Mouse (Mus musculus) gastrocnemius, postnatal 36 days (tissue): Measurements from ENCODE around the gene Kcnk4. TPM values are rescaled to one million over a fixed set of nuclear protein-coding genes. Genes with fewer than 3 reads are reported as not detected.

Experiments used
- DNase-seq, 2 experiments: peaks; one replicate each; pipeline ENCODE4 v3.0.0; 2022
- intact Hi-C: fragments of 180-260 bp; cut with DNase I; formaldehyde crosslinking; loops from one replicate; pipeline ENCODE4 v1.15.1; 2025
- total RNA-seq, 2 experiments: library from RNA; stranded (reverse); gene quantifications; 2 replicates each; pipeline ENCODE4 v1.2.3; 2021

Gene Kcnk4
- total RNA-seq, 2 experiments from 2014 or later: not detected

DNA sequence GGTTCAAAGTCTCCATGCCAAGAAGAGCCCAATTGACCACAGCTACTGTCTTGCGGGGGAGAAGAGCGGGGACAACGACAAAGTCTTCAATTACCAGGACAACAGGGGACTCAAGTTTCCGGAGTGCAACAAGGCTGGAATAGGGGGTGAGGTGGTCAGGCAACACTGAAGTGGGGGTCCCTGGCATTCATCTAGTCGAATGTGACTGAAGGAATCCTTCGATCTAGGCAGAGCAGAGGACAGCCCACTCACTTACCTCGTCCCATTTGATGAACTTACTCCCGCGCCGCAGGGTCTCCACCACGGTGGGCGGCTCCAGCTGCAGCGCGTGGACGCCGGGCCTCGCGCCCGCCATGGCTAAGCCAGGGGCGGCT lies 35.0 kb upstream of the Kcnk4 start:
- DNase-seq: no peak
- intact Hi-C loops: loop anchor here (2.0 kb wide), 1 partner anchor 44 kb away; the partner anchor contains the start of gene Catsperz

DNA sequence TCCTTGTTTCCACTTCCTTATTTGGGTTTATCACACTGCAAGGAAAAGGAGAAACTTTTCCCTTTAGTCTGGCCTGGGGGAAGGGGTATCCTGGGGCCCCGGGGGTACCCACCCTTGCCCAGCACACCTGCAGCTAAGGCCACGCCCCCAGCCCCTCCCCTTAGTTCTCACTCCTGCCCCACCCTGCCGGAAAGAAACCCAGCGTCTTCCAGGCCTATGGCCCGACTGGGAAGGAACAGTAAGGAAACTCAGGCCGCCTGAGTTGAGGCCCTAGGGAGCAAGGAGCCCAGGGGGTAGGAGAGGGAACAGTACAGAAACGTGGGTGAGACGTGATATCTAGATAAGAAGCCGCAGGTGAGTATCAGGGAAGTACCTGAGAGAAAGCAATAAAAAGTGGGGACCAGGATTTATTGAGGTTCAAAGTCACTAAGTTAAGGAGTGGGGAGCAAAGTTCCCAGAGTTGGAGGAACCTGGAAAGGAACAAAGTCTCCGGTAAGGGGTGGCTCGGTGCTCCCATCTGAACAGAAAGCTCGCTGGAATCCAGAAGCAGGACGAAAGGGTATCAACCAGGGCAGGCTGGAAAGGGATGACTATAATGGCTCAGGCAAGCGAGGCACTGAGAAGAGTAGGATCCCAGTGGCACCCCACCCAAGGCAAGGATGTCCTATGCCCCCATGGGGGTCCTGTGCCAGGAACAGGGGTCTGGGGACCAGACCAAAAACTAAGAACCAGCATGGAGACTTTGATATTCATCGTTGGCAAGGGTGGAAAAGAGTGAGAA lies 34.4 kb upstream of the Kcnk4 start:
- no peak for DNase-seq
- intact Hi-C loops: loop anchor here (2.0 kb wide), 1 partner anchor 44 kb away; the partner anchor contains the start of gene Catsperz

DNA sequence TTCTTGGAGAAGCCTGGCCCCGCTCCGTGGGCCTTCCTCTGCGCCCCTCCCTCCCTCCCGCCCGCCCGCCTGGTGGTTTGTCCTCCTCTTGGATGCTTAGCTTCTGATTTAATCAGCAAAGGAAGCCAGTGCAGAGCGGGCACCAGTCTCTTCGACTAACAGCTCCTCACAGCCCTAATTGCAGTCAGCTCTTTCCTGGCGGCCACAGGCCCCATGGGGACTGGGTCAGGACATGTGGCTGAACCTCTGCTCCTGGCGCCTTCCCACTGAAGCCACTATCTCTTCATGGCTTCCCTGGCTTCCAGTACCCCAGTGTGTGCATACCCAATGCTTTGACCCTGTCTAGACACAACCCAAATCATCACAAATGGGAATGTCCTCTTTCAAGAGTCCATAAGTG lies 22.1 kb upstream of the Kcnk4 start:
- no peak for DNase-seq
- intact Hi-C loops: no loop called here

DNA sequence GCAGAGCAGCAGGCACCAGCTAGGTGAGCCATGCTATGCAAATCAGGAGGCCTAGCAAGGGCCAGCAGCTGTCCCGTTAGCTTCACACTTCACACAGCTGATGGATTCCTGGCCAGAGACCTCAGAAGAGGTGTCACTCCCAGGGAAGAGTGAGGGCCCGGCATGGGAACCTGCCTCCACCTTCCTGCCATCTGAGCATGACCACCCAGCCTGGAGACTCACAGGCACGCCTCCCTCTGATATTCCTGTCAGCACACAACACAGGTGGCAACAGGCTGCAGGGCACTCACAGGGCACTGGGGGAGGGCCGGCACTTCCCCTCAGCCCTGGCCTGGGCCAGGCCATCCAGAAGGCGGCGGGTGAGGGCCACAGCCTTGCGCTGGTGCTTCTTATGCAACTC lies 21.1 kb upstream of the Kcnk4 start:
- DNase-seq: no peak
- intact Hi-C loops: loop anchor here (2.0 kb wide), 1 partner anchor 15 kb away; the partner anchor contains the start of gene Bad

DNA sequence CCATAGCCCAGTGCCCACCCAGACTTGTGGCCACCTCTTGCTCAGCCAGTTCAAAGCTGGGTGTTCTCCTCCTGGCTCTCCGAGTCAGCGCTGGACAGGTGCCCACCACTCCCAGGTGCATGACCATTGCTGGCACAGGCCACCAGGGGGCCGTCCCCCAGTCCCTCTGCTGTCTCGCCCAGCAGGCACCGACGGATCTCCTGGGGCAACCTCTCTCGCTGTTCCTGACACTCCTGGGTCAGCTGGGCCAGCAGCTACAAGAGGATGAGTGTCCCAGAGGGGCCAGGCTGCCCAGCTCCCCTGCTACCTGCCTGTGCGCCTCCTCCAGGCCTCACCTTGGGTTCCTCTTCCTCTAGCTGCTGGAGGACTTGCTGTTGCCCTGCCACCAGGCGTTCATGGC lies 19.7 kb upstream of the Kcnk4 start:
- DNase-seq: no peak
- intact Hi-C loops: loop anchor here (2.0 kb wide), 1 partner anchor 13 kb away; the partner anchor contains the start of gene Bad

DNA sequence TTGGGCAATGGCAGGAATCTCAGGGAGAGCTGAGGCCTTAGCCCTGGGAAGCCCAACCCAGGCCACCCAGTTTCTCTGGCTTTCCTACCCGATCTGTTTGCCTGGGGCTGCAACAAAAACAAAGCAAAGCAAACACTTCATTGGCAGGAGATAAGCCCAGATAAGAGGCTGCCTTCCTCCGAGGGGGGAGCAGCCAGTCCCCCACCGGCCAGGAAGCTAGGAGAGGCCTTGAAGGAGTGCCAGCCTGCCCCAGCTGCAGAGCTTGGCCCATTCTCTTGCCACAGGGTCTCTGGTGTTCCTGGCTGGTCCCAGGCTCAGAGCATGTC lies 18.4 kb upstream of the Kcnk4 start:
- DNase-seq: no peak
- intact Hi-C loops: no loop called here

DNA sequence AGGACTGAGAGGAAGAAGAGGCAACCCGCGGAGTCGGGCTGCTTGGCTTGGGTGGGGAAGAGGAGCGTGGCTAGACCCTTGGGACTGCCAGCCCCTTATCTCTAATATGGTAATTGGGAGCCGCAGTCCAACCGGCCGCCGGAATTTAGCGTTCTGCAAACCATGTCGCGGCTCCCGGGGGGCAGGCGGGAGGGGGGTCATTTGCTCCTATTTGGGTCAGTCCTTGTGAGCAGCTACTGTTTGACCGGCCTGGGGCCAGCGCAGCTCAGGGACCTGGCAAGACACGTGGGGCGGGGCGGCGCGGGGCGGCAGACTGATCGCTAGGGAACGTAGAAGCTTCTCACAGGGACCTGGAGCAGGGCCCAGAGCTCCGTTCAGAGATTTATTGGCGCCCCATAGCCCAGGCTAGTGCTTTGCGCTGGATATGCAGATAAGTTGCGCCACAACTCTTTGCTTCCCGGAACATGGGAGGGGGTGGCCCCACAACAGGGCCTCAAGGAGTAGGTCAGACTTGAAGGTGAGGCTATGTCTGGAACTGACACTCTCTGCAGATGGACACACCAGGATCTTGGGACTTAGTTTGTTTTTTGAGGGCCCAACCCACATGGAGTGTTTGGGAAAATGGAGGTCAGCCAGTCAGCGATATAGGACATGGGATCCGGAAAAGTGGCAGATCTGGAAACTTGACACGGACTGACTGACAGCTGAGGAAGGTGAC lies 17.8 kb upstream of the Kcnk4 start:
- intact Hi-C loops: no loop called here
- peak; percentile 79 to 87 for DNase-seq

DNA sequence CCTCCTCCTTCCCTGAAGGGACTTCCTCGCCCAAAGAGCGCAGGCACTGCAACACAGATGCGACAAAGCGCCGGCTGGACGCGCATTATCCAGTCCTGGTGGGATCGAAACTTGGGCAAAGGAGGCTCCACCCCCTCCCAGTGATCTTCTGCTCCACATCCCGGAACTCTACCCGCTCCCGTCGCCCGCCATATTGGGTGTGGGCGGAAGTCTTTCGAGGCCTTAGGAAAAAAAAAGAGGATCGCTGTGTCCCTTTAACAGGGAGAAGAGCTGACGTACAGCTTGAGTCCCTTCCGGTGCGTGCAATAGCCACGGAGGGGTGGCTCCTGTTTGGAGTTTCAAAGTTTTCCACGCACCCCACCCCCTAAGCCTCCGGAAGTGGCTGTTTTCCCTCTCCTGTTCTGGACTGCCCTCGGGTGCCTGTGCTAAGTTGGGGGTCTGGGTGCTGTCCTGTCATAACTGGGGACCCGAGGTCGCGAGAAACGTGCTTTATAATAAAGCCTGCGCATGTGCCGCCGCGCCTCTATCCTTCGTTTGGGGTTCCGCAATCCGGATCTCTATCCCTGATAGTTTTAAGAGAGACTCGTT lies 17.2 kb upstream of the Kcnk4 start:
- peak; percentile 92 to 93 for DNase-seq
- intact Hi-C loops: no loop called here

DNA sequence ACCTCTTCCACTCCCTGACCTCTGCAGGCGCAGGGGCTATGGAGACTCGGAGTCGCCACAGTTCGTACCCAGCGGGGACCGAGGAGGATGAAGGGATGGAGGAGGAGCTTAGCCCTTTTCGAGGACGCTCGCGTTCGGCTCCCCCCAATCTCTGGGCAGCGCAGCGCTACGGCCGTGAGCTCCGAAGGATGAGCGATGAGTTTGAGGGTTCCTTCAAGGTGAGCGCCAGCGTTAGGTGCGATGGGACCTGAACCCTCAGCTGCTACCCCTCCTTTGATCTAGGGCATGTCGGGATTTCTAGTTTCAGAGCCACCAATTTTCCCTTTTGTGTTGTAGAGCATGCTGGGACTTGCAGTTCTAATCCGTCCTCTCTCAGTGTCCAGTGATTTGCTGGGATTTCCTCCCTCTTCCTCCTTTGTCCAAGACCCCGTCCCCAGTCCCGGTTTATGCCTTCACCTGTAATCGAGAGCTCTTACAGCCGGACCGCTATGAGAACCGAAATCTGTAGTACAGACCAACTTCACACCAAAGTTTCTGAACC lies 16.4 kb upstream of the Kcnk4 start:
- peak in 1 of 2 experiments; percentile 52 for DNase-seq
- intact Hi-C loops: no loop called here

DNA sequence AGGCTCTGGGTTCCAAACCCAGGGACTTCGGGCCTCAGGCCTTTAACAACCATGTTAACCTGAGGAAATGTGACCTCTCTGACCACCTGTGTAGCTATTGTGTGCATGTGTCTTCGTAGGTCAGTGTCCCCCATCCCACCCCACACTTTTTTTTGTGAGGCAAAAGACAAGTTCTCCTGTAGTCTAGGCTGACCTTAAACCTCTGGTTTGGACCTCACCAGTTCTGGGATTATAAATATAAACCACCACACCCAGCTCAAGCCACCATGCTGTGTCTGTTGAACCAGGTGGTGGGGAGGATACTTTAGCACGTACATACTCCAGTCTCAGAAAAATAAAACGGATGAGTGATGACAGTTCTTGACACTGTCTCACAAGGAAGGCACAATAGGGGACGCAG lies 15.6 kb upstream of the Kcnk4 start:
- intact Hi-C loops: loop anchor here (5.0 kb wide), 1 partner anchor 703 kb away; no protein-coding TSS in a partner anchor
- DNase-seq: no peak

DNA sequence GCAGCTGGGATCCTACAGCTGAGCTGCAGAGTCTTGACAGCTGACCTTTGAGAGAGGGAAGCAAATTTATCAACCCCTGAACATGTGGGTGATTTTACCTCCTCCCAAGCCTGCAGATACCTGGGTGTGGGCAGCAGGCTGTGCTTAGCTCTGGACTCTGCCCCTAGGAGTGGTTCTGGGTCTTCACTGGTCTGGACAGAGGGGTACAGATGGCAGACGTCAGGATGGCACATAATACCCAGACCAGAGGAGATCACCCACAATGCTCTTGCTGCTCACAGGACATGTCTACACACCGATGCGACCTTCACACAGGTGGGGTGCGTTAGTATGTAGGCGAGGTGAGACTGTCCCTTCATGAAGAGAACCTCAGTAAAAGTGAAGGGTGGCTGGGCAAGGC lies 15.2 kb upstream of the Kcnk4 start:
- intact Hi-C loops: loop anchor here (5.0 kb wide), 1 partner anchor 702 kb away; no protein-coding TSS in a partner anchor
- DNase-seq: no peak

DNA sequence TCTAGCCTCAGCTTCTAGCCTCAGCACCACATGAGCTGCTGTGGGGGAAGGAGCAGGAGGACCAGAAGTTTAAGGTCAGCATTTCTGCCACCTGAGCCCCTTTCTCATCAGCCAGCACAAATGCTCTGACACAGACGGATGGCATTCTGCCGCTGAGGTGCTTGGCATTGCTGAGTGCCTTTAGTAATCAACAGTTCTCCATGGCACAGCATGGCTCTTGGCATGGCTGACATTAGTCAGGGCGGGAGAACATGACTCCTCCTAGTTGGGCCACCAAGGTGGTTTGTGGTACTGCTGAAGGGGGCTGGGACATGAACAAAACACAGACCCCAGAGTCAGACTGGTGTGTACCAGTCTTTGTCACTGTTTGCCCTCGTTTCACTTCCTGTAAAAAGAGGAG lies 13.9 kb upstream of the Kcnk4 start:
- intact Hi-C loops: loop anchor here (5.0 kb wide), 1 partner anchor 701 kb away; no protein-coding TSS in a partner anchor

DNA sequence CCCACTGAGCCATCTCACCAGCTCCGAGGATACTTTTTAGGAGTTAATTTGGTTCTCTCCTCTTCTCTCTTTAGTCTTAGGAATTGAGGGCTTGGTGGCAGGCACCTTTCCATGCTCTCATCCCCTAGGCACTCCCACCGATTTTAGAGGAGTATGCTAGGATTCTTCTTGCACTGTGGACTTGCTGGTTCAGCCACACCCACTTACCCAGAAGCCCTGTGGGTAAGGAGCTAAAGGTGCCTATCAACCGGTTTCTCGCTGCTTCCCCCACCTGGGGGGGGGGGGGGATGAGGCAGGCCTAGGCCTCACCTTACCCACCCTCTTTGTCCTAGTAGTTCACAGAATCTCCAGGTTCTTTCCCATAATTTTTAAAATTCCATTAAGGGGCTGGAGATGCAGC lies 13.4 kb upstream of the Kcnk4 start:
- intact Hi-C loops: loop anchor here (5.0 kb wide), 1 partner anchor 700 kb away; no protein-coding TSS in a partner anchor
- no peak for DNase-seq

More for the DNA sequence above, 13.9 kb upstream of the Kcnk4 start:
- no peak for DNase-seq

DNA sequence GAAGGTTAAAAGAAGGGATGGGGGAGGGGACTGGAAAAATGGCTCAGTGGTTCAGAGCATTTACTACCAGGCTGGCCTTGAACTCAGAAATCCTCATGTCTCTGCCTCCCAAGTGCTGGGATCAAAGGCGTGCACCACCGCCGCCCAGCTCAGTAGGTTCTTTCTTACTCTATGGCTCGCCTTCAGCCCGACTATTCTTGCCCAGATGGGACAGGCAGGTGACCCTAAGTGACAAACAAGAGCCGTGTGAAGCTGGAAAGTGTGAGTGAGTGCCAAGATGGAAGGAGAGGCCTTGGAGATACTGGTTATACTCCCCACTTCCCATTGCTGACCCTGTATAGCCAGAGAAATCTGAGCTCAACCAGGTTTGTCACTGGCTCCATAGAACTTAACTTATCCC lies 9.4 kb upstream of the Kcnk4 start:
- DNase-seq: no peak
- intact Hi-C loops: no loop called here

DNA sequence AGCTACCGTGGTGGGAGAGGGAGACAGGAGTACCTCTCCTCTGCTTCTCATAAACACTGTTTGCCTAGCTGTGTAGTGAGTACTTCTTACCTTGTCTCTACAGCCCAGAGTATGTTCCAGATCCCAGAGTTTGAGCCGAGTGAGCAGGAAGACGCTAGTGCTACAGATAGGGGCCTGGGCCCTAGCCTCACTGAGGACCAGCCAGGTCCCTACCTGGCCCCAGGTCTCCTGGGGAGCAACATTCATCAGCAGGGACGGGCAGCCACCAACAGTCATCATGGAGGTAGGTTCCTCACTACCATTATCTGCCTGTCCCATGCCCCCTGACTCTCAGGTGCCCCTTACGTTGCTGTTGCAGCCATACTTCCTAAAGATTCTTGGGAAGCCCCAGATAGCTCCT lies 8.4 kb upstream of the Kcnk4 start:
- intact Hi-C loops: no loop called here
- no peak for DNase-seq

DNA sequence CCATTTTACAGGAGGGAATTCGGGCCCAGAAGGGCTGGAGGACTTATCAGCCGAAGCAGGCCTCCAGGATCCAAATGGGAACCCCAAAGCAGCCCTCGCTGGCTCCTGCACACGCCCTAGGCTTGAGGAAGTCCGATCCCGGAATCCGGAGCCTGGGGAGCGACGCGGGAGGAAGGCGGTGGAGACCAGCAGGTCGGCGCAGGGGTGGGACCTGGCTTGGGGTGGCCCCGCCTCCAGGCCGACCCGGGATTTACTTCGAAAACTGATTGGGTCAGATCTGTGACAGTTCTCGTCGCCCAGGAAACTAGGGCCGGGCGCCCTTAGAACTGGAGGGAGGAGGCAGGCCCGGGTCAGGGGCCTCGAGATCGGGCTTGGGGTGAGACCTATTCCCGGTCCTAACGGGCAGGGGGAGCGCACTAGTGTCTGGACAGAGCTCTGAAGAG lies 8.0 kb upstream of the Kcnk4 start, which contains the start of gene Gpr137:
Gene Gpr137 (minus strand): TSS at position 232 of the 443 bp plus-strand sequence.
- DNase-seq: peak; percentile 92 to 95
- intact Hi-C loops: no loop called here

DNA sequence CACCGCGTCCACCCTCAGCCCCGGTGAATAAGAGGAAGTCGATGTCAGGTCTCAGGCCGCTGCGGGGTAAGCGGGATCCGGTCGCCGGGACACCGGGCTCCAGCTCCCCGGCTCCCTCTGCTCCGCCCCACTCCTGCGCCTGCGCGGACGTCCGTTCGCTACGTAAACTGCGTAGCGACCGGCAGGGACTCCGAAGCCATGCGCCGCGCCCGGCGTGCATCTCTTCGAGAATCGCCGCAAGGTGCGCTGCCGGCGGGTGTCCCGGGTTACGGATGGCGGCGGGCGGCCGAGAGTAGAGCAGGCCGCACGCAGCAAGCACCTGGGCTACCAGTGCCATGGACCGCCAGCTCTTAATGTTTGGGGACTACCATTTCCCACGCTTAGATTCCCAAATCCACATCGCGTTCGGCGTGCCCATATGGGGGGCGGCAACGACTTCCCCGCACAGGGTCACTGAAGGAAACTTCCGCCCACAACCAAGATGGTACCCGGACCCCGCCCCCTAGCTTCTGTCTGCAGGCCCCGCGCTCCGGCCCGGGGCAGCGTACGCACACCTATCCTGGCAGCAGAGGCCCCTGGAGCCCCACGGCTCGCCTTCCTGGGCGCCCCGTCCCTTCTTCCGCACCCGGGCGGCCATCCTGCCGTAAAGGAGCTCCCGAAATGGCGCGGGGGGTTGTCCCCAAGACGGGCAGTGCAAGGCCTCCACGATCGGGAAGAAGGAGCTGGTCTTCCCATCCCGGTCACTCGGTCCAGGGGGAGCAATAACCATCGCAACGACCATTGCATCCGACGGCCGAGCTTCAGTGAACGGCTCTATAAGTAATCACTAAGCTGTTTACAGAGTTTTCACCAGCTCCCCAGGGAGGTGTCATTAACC lies 7.3 kb upstream of the Kcnk4 start, which contains the start of gene Bad:
Gene Bad (plus strand): TSS at position 490 of the 877 bp plus-strand sequence.
- DNase-seq: peak; percentile 92 to 96
- intact Hi-C loops: loop anchor here (2.0 kb wide), 1 partner anchor 13 kb away; no protein-coding TSS in a partner anchor

DNA sequence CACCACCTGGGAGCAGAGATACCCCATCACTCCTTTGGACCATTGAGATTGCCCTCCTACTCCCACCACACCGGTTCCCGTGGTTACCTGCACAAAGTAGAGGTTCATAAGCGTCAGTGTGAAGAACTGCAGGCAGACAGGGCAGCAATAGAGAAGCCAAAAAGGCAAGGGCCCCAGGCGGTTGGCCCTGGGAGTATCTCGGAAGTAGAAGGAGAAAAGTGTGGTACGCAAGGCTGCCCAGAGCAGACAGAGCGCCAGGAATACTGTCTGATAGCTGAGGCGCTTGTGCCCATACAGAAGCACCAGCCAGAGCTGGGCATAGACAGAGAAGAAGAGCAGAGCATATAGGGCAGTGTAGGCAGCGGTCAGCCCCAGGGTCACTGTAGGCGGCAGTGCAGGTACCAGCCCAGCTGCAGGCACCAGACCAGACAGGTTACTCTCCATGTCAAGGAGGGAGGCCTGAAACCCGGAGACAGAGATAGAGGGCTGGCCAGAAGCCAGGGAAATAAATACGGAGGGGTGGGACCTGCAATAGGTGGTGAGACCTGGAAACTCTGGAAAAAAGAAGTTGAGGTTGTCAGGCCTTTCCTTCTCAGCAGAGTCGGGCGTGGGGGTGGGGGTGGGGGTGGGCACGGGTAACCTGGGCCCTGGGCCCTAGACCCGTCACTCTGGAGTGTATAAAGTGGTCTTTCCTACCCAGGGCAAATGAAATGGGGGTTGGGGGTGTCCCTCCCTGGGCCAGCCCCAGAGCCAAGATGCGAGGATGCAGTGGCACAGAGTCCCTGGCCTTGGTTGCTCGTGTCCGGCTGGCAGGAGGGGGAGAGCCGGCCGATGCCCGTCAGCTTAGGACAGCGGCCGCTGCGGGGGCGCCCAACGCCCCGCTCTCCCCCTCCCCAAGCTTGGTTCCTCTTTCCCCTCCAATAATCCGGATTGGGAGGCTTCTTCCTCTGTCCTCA lies 6.4 kb upstream of the Kcnk4 start:
- intact Hi-C loops: loop anchor here (2.0 kb wide), 1 partner anchor 14 kb away; no protein-coding TSS in a partner anchor
- DNase-seq: no peak
